17 mouse cellular contexts compared by ENCODE assay signal in genomic region chr2:101902196-101902595, GRCm38 (mm10).
"Had no signal": no experiment of that assay in that cellular context is flagged by ENCODE, and none has a peak within 500 bp of the region (broad histone marks: within the 10 kb centered on the region; RNA-seq: fewer than 3 reads in every experiment).

No protein-coding gene starts in this region.

- H3K4me3 ChIP-seq: left cerebral cortex, adult 2 months; liver, embryonic 13.5 days; neural tube, embryonic 12.5 days; stomach, embryonic 15.5 days had no signal

- H3K36me3 ChIP-seq: stomach, embryonic 15.5 days had no signal

- H3K4me2 ChIP-seq: liver, embryonic 13.5 days; midbrain, embryonic 11.5 days; neural tube, embryonic 12.5 days; stomach, embryonic 15.5 days had no signal

- DNase-seq: kidney, postnatal 10 days; kidney, postnatal 36 days; layer of hippocampus, postnatal 36 days; liver, embryonic 13.5 days; lung, adult 2 months; lung, postnatal 14 days; lung, postnatal 4 days; midbrain, embryonic 14.5 days; retina, postnatal 1 day; right cerebral cortex, postnatal 25 days; spleen, adult 18-20 months; thymus, adult 18-20 months; thymus, postnatal 36 days had no signal

- H3K9ac ChIP-seq: liver, embryonic 13.5 days; neural tube, embryonic 12.5 days; stomach, embryonic 15.5 days had no signal

- H3K27me3 ChIP-seq: liver, embryonic 13.5 days; neural tube, embryonic 12.5 days; stomach, embryonic 15.5 days had no signal

- H3K4me1 ChIP-seq: liver, embryonic 13.5 days had no signal

- H3K9me3 ChIP-seq: liver, embryonic 13.5 days; neural tube, embryonic 12.5 days; stomach, embryonic 15.5 days had no signal

- H3K27ac ChIP-seq: left cerebral cortex, adult 2 months; liver, embryonic 13.5 days; neural tube, embryonic 12.5 days; stomach, embryonic 15.5 days had no signal
